In the genomic region with DNA sequence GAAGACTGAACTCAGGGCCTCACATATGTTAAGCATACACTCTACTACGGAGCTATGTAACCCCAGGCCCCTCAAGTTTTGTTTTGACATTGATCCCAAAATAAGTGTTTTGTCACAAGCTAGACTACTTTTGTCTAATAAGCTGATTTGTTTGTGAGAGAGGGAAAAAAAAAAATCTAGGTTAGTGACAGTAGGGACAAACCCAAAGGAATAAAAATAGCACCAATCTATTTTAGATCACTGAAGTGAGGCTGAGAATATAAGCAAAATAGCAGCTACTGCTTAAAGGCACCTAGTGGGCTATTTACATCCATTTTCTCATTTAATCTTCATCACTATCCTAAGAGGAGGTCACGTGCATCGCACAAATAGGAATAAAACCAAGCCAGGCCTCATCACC, we compare ENCODE assay signal across 8 mouse cellular contexts. TPM values are rescaled to one million over a fixed set of nuclear protein-coding genes. Genes with fewer than 3 reads are reported as not detected.
DNase-seq lines count a peak whose midpoint lies in the region; ATAC-seq and TF ChIP-seq lines count a peak whose summit lies in the region.

No protein-coding gene starts in this region.

- no peaks in the 10 kb centered on the region for H3K27me3 ChIP-seq in liver, embryonic 11.5 days (replicated peaks; ENCODE audit: control insufficient read depth, insufficient read depth, low read length)
- H3K27me3 ChIP-seq in embryonic facial prominence, embryonic 15.5 days: no peaks in the 10 kb centered on the region
- no peaks in the 10 kb centered on the region for H3K27me3 ChIP-seq in intestine, postnatal 0 days (replicated peaks; ENCODE audit: control insufficient read depth, insufficient read depth, low read length)
- no peaks in the 10 kb centered on the region for H3K27me3 ChIP-seq in neural tube, embryonic 13.5 days
- no peaks in the 10 kb centered on the region for H3K27me3 ChIP-seq in thymus, adult 2 months (ENCODE audit: control insufficient read depth, insufficient read depth, low read length)

- H3K4me1 ChIP-seq in liver, embryonic 11.5 days (replicated peaks; ENCODE audit: control insufficient read depth, insufficient read depth, low read length): peaks cover 12% of the 10 kb centered on the region
- peaks cover 24% of the 10 kb centered on the region for H3K4me1 ChIP-seq in embryonic facial prominence, embryonic 15.5 days
- H3K4me1 ChIP-seq in intestine, postnatal 0 days (replicated peaks; ENCODE audit: control insufficient read depth, insufficient read depth, low read length): no peaks in the 10 kb centered on the region
- H3K4me1 ChIP-seq in neural tube, embryonic 13.5 days (replicated peaks): peaks cover 42% of the 10 kb centered on the region
- peaks cover 8% of the 10 kb centered on the region for H3K4me1 ChIP-seq in thymus, adult 2 months (replicated peaks; ENCODE audit: control insufficient read depth, insufficient read depth, low read length)

- H3K36me3 ChIP-seq in liver, embryonic 11.5 days (ENCODE audit: control insufficient read depth, insufficient read depth, low read length): peaks cover 11% of the 10 kb centered on the region; the same call in 1 of the 2 replicates
- peaks cover 5% of the 10 kb centered on the region; the same call in 1 of the 2 replicates for H3K36me3 ChIP-seq in embryonic facial prominence, embryonic 15.5 days
- H3K36me3 ChIP-seq in intestine, postnatal 0 days (ENCODE audit: control insufficient read depth, insufficient read depth): peaks cover 15% of the 10 kb centered on the region
- no peaks in the 10 kb centered on the region; the same call in 1 of the 2 replicates for H3K36me3 ChIP-seq in neural tube, embryonic 13.5 days
- no peaks in the 10 kb centered on the region for H3K36me3 ChIP-seq in thymus, adult 2 months (ENCODE audit: control insufficient read depth, insufficient read depth, low read length)

- no peaks in the 10 kb centered on the region for H3K9me3 ChIP-seq in liver, embryonic 11.5 days (ENCODE audit: control insufficient read depth, low read length)
- H3K9me3 ChIP-seq in embryonic facial prominence, embryonic 15.5 days (replicated peaks): no peaks in the 10 kb centered on the region
- no peaks in the 10 kb centered on the region for H3K9me3 ChIP-seq in intestine, postnatal 0 days (ENCODE audit: control insufficient read depth)
- no peaks in the 10 kb centered on the region for H3K9me3 ChIP-seq in neural tube, embryonic 13.5 days

- H3K4me2 ChIP-seq in liver, embryonic 11.5 days: peak overlapping the region; percentile 77
- peak overlapping the region; percentile 87 for H3K4me2 ChIP-seq in embryonic facial prominence, embryonic 15.5 days (replicated peaks)
- H3K4me2 ChIP-seq in intestine, postnatal 0 days (replicated peaks; ENCODE audit: low read depth): peak overlapping the region; percentile 99
- peak overlapping the region; percentile 87 for H3K4me2 ChIP-seq in neural tube, embryonic 13.5 days

- ATAC-seq in liver, embryonic 11.5 days (replicated peaks; ENCODE audit: low FRiP score): no peak
- ATAC-seq in embryonic facial prominence, embryonic 15.5 days (ENCODE audit: insufficient number of reproducible peaks, low FRiP score, low TSS enrichment, low read depth): no peak
- no peak for ATAC-seq in intestine, postnatal 0 days
- no peak for ATAC-seq in neural tube, embryonic 13.5 days (ENCODE audit: low read depth)
- no peak for ATAC-seq in frontal cortex, adult (ENCODE audit: low TSS enrichment)

- TF ChIP-seq POLR2A in thymus, adult 2 months (IDR thresholded peaks at IDR 0.05; ENCODE audit: control insufficient read depth, extremely low read depth, insufficient read depth, low read length, poor library complexity): no peak

- WGBS in liver, embryonic 11.5 days: 89% methylated on average over 3 of the region's 3 CpGs
- 83% methylated on average over 3 of the region's 3 CpGs for WGBS in embryonic facial prominence, embryonic 15.5 days
- 78% methylated on average over 3 of the region's 3 CpGs for WGBS in intestine, postnatal 0 days
- 86% methylated on average over 3 of the region's 3 CpGs for WGBS in neural tube, embryonic 13.5 days
- 88% methylated on average over 3 of the region's 3 CpGs for WGBS in thymus, adult 2 months

- no peak for TF ChIP-seq CTCF in intestine, postnatal 0 days (IDR thresholded peaks at IDR 0.05; ENCODE audit: low read depth)
- no peak for TF ChIP-seq CTCF in thymus, adult 2 months (IDR thresholded peaks at IDR 0.05; ENCODE audit: borderline replicate concordance, control insufficient read depth, extremely low read depth, insufficient read depth, low read length, poor library complexity)

- no peak overlapping the region for H3K27ac ChIP-seq in liver, embryonic 11.5 days (ENCODE audit: low read depth, low read length)
- H3K27ac ChIP-seq in embryonic facial prominence, embryonic 15.5 days (replicated peaks): no peak overlapping the region
- H3K27ac ChIP-seq in intestine, postnatal 0 days (ENCODE audit: low read depth, low read length): no peak overlapping the region
- no peak overlapping the region for H3K27ac ChIP-seq in neural tube, embryonic 13.5 days (replicated peaks)
- H3K27ac ChIP-seq in thymus, adult 2 months (ENCODE audit: control insufficient read depth, insufficient read depth, low read length): no peak overlapping the region

- H3K9ac ChIP-seq in liver, embryonic 11.5 days (ENCODE audit: low read depth, low read length): peak overlapping the region; percentile 89
- peak overlapping the region; percentile 83 for H3K9ac ChIP-seq in embryonic facial prominence, embryonic 15.5 days
- H3K9ac ChIP-seq in intestine, postnatal 0 days (ENCODE audit: low read depth, low read length): no peak overlapping the region
- peak overlapping the region; percentile 86 for H3K9ac ChIP-seq in neural tube, embryonic 13.5 days

- H3K4me3 ChIP-seq in liver, embryonic 11.5 days (ENCODE audit: low read depth, low read length): peak overlapping the region; percentile 81
- H3K4me3 ChIP-seq in embryonic facial prominence, embryonic 15.5 days (replicated peaks): peak overlapping the region; percentile 85
- 0 out of 2 replicates have a peak overlapping the region, but pooled peaks have one; percentile 85 for H3K4me3 ChIP-seq in intestine, postnatal 0 days (ENCODE audit: low read depth, low read length)
- H3K4me3 ChIP-seq in neural tube, embryonic 13.5 days: peak overlapping the region; percentile 73
- H3K4me3 ChIP-seq in thymus, adult 2 months (ENCODE audit: control insufficient read depth, insufficient read depth, low read length): no peak overlapping the region

- no peak for DNase-seq in liver, embryonic 11.5 days (ENCODE audit: low spot score)
- DNase-seq in liver: no peak
- no peak for DNase-seq in thymus, adult 2 months
- DNase-seq in cerebellum, postnatal 10 days: no peak

RNA-seq across cellular contexts. Expression of gene Naa40, which starts 1.4 kb away (rescaled TPM):
- 70.7 and 76.0 TPM in 2 replicates for polyA plus RNA-seq in liver, embryonic 11.5 days (2014; fragmentation: Nextera tagmentation; extraction: Ambion mirVana)
- 49.8 and 55.4 TPM in 2 replicates for polyA plus RNA-seq in embryonic facial prominence, embryonic 15.5 days (2015; fragmentation: Nextera tagmentation; extraction: Ambion mirVana)
- polyA plus RNA-seq in intestine, postnatal 0 days (2015; fragmentation: Nextera tagmentation; extraction: Ambion mirVana): 18.6 and 19.7 TPM in 2 replicates
- 58.1 TPM in 2 replicates for polyA plus RNA-seq in neural tube, embryonic 13.5 days (2015; fragmentation: Nextera tagmentation; extraction: Ambion mirVana)
- polyA plus RNA-seq in thymus, adult 2 months (2012; rRNA removed): 55.9 and 71.6 TPM in 2 replicates

RNA-seq across cellular contexts. Expression of gene Cox8a, which starts 22.2 kb away (rescaled TPM):
- 1,017 and 1,108 TPM in 2 replicates for polyA plus RNA-seq in liver, embryonic 11.5 days (2014; fragmentation: Nextera tagmentation; extraction: Ambion mirVana)
- 822 and 870 TPM in 2 replicates for polyA plus RNA-seq in embryonic facial prominence, embryonic 15.5 days (2015; fragmentation: Nextera tagmentation; extraction: Ambion mirVana)
- 2,194 and 2,204 TPM in 2 replicates for polyA plus RNA-seq in intestine, postnatal 0 days (2015; fragmentation: Nextera tagmentation; extraction: Ambion mirVana)
- 918 and 1,011 TPM in 2 replicates for polyA plus RNA-seq in neural tube, embryonic 13.5 days (2015; fragmentation: Nextera tagmentation; extraction: Ambion mirVana)
- 1,690 and 1,818 TPM in 2 replicates for polyA plus RNA-seq in thymus, adult 2 months (2012; rRNA removed)

RNA-seq across cellular contexts. Expression of gene Rcor2, which starts 27.6 kb away (rescaled TPM):
- 7.5 and 8.7 TPM in 2 replicates for polyA plus RNA-seq in liver, embryonic 11.5 days (2014; fragmentation: Nextera tagmentation; extraction: Ambion mirVana)
- 20.3 and 22.9 TPM in 2 replicates for polyA plus RNA-seq in embryonic facial prominence, embryonic 15.5 days (2015; fragmentation: Nextera tagmentation; extraction: Ambion mirVana)
- polyA plus RNA-seq in intestine, postnatal 0 days (2015; fragmentation: Nextera tagmentation; extraction: Ambion mirVana): 1.5 and 2.2 TPM in 2 replicates
- polyA plus RNA-seq in neural tube, embryonic 13.5 days (2015; fragmentation: Nextera tagmentation; extraction: Ambion mirVana): 31.0 and 31.1 TPM in 2 replicates
- 31.2 and 42.8 TPM in 2 replicates for polyA plus RNA-seq in thymus, adult 2 months (2012; rRNA removed)

RNA-seq across cellular contexts. Expression of gene Otub1, which starts 33.5 kb away (rescaled TPM):
- polyA plus RNA-seq in liver, embryonic 11.5 days (2014; fragmentation: Nextera tagmentation; extraction: Ambion mirVana): 139 and 140 TPM in 2 replicates
- polyA plus RNA-seq in embryonic facial prominence, embryonic 15.5 days (2015; fragmentation: Nextera tagmentation; extraction: Ambion mirVana): 206 and 214 TPM in 2 replicates
- 121 and 126 TPM in 2 replicates for polyA plus RNA-seq in intestine, postnatal 0 days (2015; fragmentation: Nextera tagmentation; extraction: Ambion mirVana)
- polyA plus RNA-seq in neural tube, embryonic 13.5 days (2015; fragmentation: Nextera tagmentation; extraction: Ambion mirVana): 227 and 243 TPM in 2 replicates
- polyA plus RNA-seq in thymus, adult 2 months (2012; rRNA removed): 176 and 191 TPM in 2 replicates
